Mouse (Mus musculus): ENCODE measurements around the gene Hist1h2bl.

The Hist1h2bl gene

GRCm38 (mm10) chr13:21715864-21716539, at the start of gene Hist1h2bl, which contains the start of gene Hist1h2ai:
Gene Hist1h2bl, minus strand, starts transcription at chr13:21716143.
Gene Hist1h2ai, plus strand, starts transcription at chr13:21716422.
- peak; percentile 100 for DNase-seq (ENCODE audit: low read depth)

- DNase-seq (ENCODE audit: low read depth): peak; percentile 49
These were observed 39.8 kb upstream of the Hist1h2bl start for GRCm38 (mm10) chr13:21755707-21756106.

DNA sequence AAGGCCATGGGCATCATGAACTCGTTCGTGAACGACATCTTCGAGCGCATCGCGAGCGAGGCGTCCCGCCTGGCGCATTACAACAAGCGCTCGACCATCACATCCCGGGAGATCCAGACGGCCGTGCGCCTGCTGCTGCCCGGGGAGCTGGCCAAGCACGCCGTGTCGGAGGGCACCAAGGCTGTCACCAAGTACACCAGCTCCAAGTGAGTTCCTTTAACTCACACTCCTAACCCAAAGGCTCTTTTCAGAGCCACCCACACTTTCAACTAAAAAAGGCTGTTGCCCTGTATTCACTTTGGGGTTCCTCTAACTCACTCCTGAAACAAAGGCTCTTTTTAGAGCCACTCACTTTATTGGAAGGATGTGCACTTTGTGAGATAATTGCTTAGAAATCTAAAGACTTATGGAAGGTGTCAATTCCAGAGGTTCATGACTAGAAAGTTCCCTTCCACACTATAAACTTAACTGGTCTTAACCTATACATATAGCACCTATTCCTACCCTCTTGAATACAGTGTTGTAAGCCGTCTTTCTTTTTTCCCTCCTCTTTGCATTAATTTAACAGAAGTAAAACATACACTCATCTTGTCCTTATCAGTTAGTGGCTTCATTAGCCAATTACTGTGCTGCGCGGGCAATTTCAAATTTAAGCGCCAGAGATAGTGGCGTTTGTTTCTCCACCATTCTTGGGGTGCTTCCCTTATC, 38.5 kb upstream of the Hist1h2bl start:
- peak; percentile 93 for DNase-seq (ENCODE audit: low read depth)

GRCm38 (mm10) chr13:21753524-21754285, 37.8 kb upstream of the Hist1h2bl start, which contains the start of the genes Hist1h2ak and Hist1h2bn:
Gene Hist1h2ak, minus strand, starts transcription at chr13:21753827.
Gene Hist1h2bn, plus strand, starts transcription at chr13:21754123.
- peak; percentile 100 for DNase-seq (ENCODE audit: low read depth)

- peak; percentile 88 for DNase-seq (ENCODE audit: low read depth)
These were observed 37.1 kb upstream of the Hist1h2bl start for GRCm38 (mm10) chr13:21753051-21753523.

GRCm38 (mm10) chr13:21752356-21752755, 36.4 kb upstream of the Hist1h2bl start:
- peak; percentile 77 for DNase-seq (ENCODE audit: low read depth)

- DNase-seq (ENCODE audit: low read depth): peak; percentile 68
These were observed 35.9 kb upstream of the Hist1h2bl start for GRCm38 (mm10) chr13:21751827-21752226.

DNA sequence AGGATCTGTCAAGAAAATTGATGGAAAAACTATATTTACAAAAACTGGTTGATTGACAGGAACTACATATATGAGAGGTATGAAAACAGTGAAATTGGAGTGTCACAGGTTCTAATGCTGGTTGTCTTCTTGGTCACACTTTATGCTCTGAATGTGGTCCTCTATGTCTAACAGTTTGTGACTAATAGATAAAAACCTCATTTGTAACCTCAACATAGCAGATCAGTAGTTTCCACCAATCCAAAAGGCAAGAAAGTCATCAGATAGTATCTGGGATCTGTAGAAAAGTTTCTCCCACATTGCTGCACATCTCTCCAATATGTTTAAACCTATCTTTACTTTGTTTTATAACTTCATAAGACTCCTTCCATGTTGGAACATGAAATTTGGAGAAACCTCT, 35.5 kb upstream of the Hist1h2bl start:
- DNase-seq (ENCODE audit: low read depth): peak; percentile 70

DNA sequence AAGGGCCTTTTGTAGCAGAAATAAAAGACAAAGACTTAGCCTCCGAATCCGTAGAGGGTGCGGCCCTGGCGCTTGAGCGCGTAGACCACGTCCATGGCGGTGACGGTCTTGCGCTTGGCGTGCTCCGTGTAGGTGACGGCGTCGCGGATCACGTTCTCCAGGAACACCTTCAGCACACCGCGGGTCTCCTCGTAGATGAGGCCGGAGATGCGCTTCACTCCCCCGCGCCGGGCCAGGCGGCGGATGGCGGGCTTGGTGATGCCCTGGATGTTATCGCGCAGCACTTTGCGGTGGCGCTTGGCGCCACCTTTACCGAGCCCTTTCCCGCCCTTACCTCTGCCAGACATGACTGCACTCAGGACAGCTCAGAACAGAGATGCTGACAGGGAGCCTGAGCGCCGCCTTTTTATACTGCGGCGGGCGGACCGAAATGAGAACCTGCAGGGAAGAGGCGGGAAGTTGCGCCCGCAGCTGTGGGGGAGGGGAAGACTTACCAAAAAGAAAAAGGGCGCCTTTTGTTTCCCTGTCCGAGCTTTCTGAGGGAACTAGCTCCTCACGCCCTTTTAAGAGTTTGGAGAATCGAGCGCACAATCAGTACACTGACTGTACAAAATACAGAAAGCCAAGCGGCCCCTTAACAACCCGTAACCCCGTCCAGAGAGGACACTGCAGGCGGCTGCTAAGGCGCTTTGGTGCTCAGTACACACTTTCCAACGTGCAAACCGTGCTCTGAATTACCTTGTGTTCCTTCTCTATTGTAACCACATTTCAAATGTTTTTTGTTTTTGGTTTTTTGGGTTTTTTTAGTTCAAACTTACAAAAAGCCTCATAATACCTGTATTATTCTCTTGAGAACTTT, 34.4 kb upstream of the Hist1h2bl start, which contains the start of gene Hist1h4k:
Hist1h4k (minus strand) TSS at position 347 of the 859 bp plus-strand sequence.
- peak; percentile 97 for DNase-seq (ENCODE audit: low read depth)

DNA sequence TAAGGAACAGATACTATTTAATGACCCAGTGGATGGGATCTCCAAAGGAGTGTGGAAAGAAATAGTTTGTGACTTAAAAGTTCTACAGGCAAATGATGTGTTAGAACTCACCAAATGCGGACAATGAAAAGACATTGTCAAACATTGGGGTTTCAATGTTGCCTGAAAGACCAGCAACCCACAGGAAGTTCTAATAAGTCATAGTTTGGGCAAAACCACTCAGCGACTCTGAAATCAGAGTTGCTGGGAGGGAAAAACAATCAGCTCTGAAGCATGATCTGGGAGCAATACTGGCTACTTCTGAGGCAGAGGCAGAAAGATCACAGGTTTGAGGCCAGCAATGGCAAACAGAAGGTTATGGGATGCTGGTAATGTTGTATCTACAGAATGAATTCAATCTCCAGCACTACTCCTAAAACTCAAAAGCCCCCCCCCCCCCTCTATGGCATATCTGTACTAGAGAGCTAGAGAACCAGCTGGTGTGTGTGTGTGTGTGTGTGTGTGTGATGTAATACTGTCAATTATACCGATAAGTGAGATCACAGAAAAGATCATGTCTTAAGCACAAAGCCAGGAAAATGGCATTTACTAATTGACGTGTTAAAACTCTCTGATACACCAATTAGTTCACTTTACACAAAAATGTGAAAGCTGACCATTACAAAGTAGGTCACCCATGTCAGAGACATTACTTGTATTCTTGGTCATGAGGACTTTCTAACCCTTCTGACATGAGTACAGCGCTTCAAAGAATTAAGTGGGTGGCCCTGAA, 33.6 kb upstream of the Hist1h2bl start:
- peak; percentile 86 for DNase-seq (ENCODE audit: low read depth)

DNA sequence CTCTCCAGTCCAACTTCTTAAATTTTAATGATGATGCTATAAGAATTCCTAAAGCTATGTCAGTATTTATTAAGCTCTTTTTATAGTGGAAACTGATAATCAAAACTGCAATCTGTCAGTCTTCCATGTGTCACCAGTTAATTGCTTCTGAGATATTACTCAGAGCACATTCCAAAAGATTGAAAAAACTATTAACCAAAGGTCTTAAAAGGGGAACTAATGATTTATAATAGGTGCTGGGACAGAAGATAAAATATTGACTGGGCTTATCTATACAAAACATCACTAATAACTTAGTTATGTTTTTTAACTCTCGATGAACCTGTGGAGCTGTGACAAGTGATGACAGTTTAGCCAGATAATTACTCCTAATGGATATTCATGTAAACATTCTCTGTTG, 29.1 kb upstream of the Hist1h2bl start:
- DNase-seq (ENCODE audit: low read depth): no peak

DNA sequence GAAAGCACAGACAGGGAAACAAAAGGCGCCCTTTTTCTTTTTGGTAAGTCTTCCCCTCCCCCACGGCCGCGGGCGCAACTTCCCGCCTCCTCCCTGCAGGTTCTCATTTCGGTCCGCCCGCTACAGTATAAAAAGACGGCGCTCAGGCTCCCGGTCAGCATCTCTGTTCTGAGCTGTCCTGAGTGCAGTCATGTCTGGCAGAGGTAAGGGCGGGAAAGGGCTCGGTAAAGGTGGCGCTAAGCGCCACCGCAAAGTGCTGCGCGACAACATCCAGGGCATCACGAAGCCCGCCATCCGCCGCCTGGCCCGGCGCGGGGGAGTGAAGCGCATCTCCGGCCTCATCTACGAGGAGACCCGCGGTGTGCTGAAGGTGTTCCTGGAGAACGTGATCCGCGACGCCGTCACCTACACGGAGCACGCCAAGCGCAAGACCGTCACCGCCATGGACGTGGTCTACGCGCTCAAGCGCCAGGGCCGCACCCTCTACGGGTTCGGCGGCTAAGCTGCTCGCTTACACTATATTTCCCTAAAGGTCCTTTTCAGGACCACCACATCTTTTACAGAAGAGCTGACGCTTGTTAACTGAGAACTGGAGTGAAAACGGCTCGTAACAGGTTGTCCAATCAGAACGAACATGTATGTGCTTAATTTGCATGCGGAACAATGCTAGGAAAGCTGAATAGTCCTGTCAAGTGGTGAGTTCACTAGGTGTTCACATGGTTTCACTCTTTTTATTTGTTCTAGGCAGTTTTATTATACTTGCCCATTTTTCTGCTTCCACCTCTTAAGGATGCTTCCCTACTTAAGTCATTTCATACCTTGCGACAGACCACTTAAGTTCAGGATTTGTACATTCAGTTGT, 19.2 kb upstream of the Hist1h2bl start, which contains the start of gene Hist1h4j:
Hist1h4j (plus strand) TSS at position 159 of the 862 bp plus-strand sequence.
- peak; percentile 97 for DNase-seq (ENCODE audit: low read depth)

GRCm38 (mm10) chr13:21734010-21734905, 18.3 kb upstream of the Hist1h2bl start:
- peak; percentile 96 for DNase-seq (ENCODE audit: low read depth)

GRCm38 (mm10) chr13:21733466-21733865, 17.5 kb upstream of the Hist1h2bl start:
- DNase-seq (ENCODE audit: low read depth): peak; percentile 76

- no peak for DNase-seq (ENCODE audit: low read depth)
These were observed 13.6 kb upstream of the Hist1h2bl start for GRCm38 (mm10) chr13:21729544-21729943.

- no peak for DNase-seq (ENCODE audit: low read depth)
These were observed 12.1 kb upstream of the Hist1h2bl start for GRCm38 (mm10) chr13:21727948-21728572.

DNA sequence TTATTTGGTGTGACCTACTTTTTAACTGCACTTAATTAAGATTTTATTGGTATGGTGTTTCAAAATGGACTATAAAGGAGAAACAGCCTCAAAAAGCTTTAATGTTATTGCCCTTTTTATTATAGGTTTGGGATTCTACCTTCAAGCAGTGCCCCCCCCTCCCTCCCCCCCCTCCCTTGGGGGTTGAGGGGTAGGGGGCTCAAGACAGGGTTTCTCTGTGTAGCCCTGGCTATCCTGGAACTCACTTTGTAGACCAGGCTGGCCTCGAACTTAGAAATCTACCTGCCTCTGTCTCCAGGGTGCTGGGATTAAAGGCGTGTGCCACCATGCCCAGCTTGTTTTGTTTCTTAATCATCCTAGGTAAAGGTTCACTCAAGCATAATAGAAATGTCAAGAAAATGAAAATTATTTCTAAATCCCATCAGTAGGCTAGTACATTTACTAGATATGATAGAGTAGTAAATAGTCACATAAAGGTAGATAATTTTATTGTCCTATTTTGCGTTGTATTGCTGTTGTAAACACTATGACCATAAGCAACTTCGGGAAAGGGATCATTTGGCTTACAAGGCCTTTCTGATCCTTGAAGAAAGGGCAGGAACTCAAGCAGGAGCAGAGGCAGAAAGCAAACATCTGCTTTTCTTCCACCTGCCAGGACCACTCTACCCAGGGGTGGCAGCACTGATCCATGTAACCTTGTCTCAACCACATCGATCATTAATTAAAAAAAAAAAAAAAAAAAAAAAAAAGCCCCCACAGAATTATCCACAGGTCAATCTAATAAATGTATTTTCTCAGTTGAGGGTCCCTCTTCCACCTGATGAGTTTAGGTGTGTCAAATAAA, 7.3 kb upstream of the Hist1h2bl start:
- DNase-seq (ENCODE audit: low read depth): peak; percentile 67
